Comparison of ENCODE assay signal across 8 mouse cellular contexts in the genomic region with DNA sequence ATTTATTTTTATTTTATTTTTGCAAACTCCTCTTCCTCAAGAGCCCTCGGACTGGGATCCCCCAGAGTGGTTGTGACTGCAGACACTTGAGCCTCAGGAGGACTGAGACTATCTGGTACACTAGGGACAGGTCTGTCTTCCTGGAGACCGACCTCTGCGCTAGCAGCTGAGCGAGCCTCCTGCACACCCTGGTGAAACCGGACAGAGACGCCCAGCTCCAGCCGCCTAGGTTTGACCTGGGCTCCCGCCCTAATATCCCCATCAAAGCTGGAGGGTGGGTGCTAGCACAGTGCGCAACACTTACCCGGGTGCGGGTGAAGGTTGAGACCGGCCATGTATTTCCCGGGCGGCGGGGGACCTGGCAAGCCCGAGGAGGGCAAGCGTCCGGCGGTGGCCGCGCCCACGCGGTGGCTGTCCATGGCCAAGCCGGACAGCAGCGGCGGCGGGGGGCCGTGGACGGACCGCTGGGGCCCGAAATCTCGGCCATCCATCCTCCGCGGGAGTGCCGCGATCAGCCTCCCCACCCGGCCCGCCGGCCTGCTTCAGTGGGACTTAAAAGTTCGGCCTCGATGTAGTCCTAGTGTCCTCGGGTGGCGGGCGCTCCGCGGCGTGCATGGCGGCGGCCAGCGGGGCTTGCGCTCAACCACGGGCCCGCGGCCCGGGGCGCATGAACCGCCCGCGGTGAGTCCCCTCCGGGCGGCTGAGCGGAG. TPM values are rescaled to one million over a fixed set of nuclear protein-coding genes. Genes with fewer than 3 reads are reported as not detected.
DNase-seq lines count a peak whose midpoint lies in the region; ATAC-seq and TF ChIP-seq lines count a peak whose summit lies in the region.

No protein-coding gene starts in this region.

- peak overlapping the region; percentile 100 for H3K27ac ChIP-seq in embryonic facial prominence, embryonic 12.5 days
- H3K27ac ChIP-seq in heart, embryonic 14.5 days (replicated peaks in 1 of 2; ENCODE audit: control insufficient read depth in 1 of 2, insufficient read depth in 1 of 2, low read depth in 2 of 2, low read length in 2 of 2), result peak overlapping the region; percentile 100
- H3K27ac ChIP-seq in kidney, embryonic 16.5 days (ENCODE audit: low read length), result peak overlapping the region; percentile 100
- H3K27ac ChIP-seq in stomach, embryonic 14.5 days (ENCODE audit: low read length), result peak overlapping the region; percentile 100

- peak overlapping the region; percentile 78 for H3K4me3 ChIP-seq in C2C12 (ENCODE audit: insufficient read depth, poor library complexity, severe bottlenecking)
- H3K4me3 ChIP-seq in embryonic facial prominence, embryonic 12.5 days, result peak overlapping the region; percentile 97
- H3K4me3 ChIP-seq in heart, embryonic 14.5 days (ENCODE audit: control insufficient read depth in 1 of 2, insufficient read depth in 1 of 2, low read depth in 1 of 2, low read length in 2 of 2), result peak overlapping the region; percentile 89 to 90
- peak overlapping the region; percentile 74 for H3K4me3 ChIP-seq in kidney, embryonic 16.5 days (ENCODE audit: low read length)
- peak overlapping the region; percentile 99 for H3K4me3 ChIP-seq in stomach, embryonic 14.5 days (ENCODE audit: low read depth, low read length)

- under 1% methylated on average over 62 of the region's 62 CpGs for WGBS in embryonic facial prominence, embryonic 12.5 days
- under 1% methylated on average over 62 of the region's 62 CpGs for WGBS in heart, embryonic 14.5 days
- WGBS in kidney, embryonic 16.5 days, result under 1% methylated on average over 57 of the region's 62 CpGs
- WGBS in stomach, embryonic 14.5 days, result under 1% methylated on average over 62 of the region's 62 CpGs

- no peaks in the 10 kb centered on the region for H3K9me3 ChIP-seq in embryonic facial prominence, embryonic 12.5 days
- H3K9me3 ChIP-seq in heart, embryonic 14.5 days (ENCODE audit: control insufficient read depth, low read length), result no peaks in the 10 kb centered on the region
- H3K9me3 ChIP-seq in kidney, embryonic 16.5 days (ENCODE audit: low read length), result no peaks in the 10 kb centered on the region
- H3K9me3 ChIP-seq in stomach, embryonic 14.5 days (ENCODE audit: control insufficient read depth, low read depth, low read length), result no peaks in the 10 kb centered on the region

- H3K27me3 ChIP-seq in C2C12 (ENCODE audit: control insufficient read depth, insufficient read depth, insufficient read length), result no peaks in the 10 kb centered on the region
- no peaks in the 10 kb centered on the region for H3K27me3 ChIP-seq in embryonic facial prominence, embryonic 12.5 days
- H3K27me3 ChIP-seq in heart, embryonic 14.5 days (ENCODE audit: control insufficient read depth, insufficient read depth, low read length), result no peaks in the 10 kb centered on the region
- H3K27me3 ChIP-seq in kidney, embryonic 16.5 days (ENCODE audit: insufficient read depth, low read length), result no peaks in the 10 kb centered on the region
- H3K27me3 ChIP-seq in stomach, embryonic 14.5 days (ENCODE audit: control insufficient read depth, insufficient read depth, low read length), result no peaks in the 10 kb centered on the region

- peaks cover 35% of the 10 kb centered on the region for H3K4me1 ChIP-seq in embryonic facial prominence, embryonic 12.5 days
- peaks cover 25 to 34% of the 10 kb centered on the region in 2 experiments for H3K4me1 ChIP-seq in heart, embryonic 14.5 days (ENCODE audit: control insufficient read depth in 2 of 2, insufficient read depth in 2 of 2, low read length in 2 of 2)
- peaks cover 29% of the 10 kb centered on the region for H3K4me1 ChIP-seq in kidney, embryonic 16.5 days (ENCODE audit: insufficient read depth, low read length)
- peaks cover 29% of the 10 kb centered on the region for H3K4me1 ChIP-seq in stomach, embryonic 14.5 days (ENCODE audit: control insufficient read depth, insufficient read depth, low read length)

- peak overlapping the region; percentile 97 for H3K4me2 ChIP-seq in embryonic facial prominence, embryonic 12.5 days (replicated peaks)
- H3K4me2 ChIP-seq in heart, embryonic 14.5 days (ENCODE audit: low read length), result peak overlapping the region; percentile 73
- peak overlapping the region; percentile 94 for H3K4me2 ChIP-seq in kidney, embryonic 16.5 days (replicated peaks; ENCODE audit: low read depth, low read length)
- H3K4me2 ChIP-seq in stomach, embryonic 14.5 days (replicated peaks; ENCODE audit: low read depth, low read length), result peak overlapping the region; percentile 86

- peaks cover 18% of the 10 kb centered on the region for H3K36me3 ChIP-seq in C2C12 (ENCODE audit: control insufficient read depth, insufficient read depth)
- H3K36me3 ChIP-seq in embryonic facial prominence, embryonic 12.5 days, result peaks cover 14% of the 10 kb centered on the region; the same call in 1 of the 2 replicates
- peaks cover 18% of the 10 kb centered on the region; the same call in 1 of the 2 replicates for H3K36me3 ChIP-seq in heart, embryonic 14.5 days (ENCODE audit: control insufficient read depth, insufficient read depth, low read length)
- 0 out of 2 replicates have a peak, but pooled peaks cover 4% of the 10 kb centered on the region for H3K36me3 ChIP-seq in kidney, embryonic 16.5 days (ENCODE audit: insufficient read depth, low read length)
- no peaks in the 10 kb centered on the region; the same call in 1 of the 2 replicates for H3K36me3 ChIP-seq in stomach, embryonic 14.5 days (ENCODE audit: control insufficient read depth, insufficient read depth, low read length)

- peaks cover 97% of the 10 kb centered on the region for H3K79me2 ChIP-seq in C2C12 (ENCODE audit: control insufficient read depth, insufficient read depth)

- peak; percentile 46 for DNase-seq in MN1 (ENCODE audit: low spot score)
- DNase-seq in lung, postnatal 36 days, result peak; percentile 55
- DNase-seq in natural killer cell, adult 2 months (ENCODE audit: low spot score in 2 of 2), result no peak

- peak overlapping the region; percentile 90 for H3ac ChIP-seq in C2C12 (ENCODE audit: control insufficient read depth, insufficient read length, low read depth)

- peaks cover 88% of the 10 kb centered on the region for H3K79me3 ChIP-seq in C2C12 (ENCODE audit: low read depth)

- no peak for TF ChIP-seq CTCF in C2C12 (IDR thresholded peaks at IDR 0.05; ENCODE audit: control insufficient read depth, insufficient read depth, insufficient read length)

- no peak for ATAC-seq in embryonic facial prominence, embryonic 12.5 days (ENCODE audit: insufficient number of reproducible peaks, insufficient read depth, low FRiP score, low TSS enrichment)
- ATAC-seq in heart, embryonic 14.5 days (ENCODE audit: insufficient number of reproducible peaks, insufficient read depth, low FRiP score, low read depth), result no peak
- ATAC-seq in kidney, embryonic 16.5 days (ENCODE audit: low FRiP score, low TSS enrichment), result no peak
- ATAC-seq in stomach, embryonic 14.5 days (ENCODE audit: insufficient number of reproducible peaks, insufficient read depth, low FRiP score, low read depth), result no peak

- H3K9ac ChIP-seq in embryonic facial prominence, embryonic 12.5 days, result peak overlapping the region; percentile 100
- H3K9ac ChIP-seq in heart, embryonic 14.5 days (ENCODE audit: low read length), result peak overlapping the region; percentile 100
- H3K9ac ChIP-seq in kidney, embryonic 16.5 days (replicated peaks; ENCODE audit: low read length), result peak overlapping the region; percentile 91
- H3K9ac ChIP-seq in stomach, embryonic 14.5 days (replicated peaks; ENCODE audit: low read depth, low read length), result peak overlapping the region; percentile 100

TF ChIP-seq in C2C12, 6 proteins besides CTCF, POLR2A, EP300 and RAD21:
- TF ChIP-seq MYOD1 (IDR thresholded peaks at IDR 0.05; ENCODE audit: control insufficient read depth, insufficient read length, low read depth) (no peak), CEBPB (IDR thresholded peaks at IDR 0.05; ENCODE audit: low read depth) (no peak), MAX (IDR thresholded peaks at IDR 0.05) (no peak), USF1 (IDR thresholded peaks at IDR 0.05; ENCODE audit: low read depth) (no peak), MYOG (IDR thresholded peaks at IDR 0.05; ENCODE audit: control insufficient read depth, extremely low read depth, insufficient read length) (no peak), FOSL1 (IDR thresholded peaks at IDR 0.05; ENCODE audit: insufficient read depth, low read length, poor library complexity, severe bottlenecking) (no peak)
TF ChIP-seq in C2C12: peak in this region for 0.

RNA-seq across cellular contexts. Expression of a gene that starts 2.6 kb away (rescaled TPM):
- polyA plus RNA-seq in C2C12 (2012; fragmentation: generic; extraction: Trizol), result 44.3 TPM
- 61.0 and 65.5 TPM in 2 replicates for polyA plus RNA-seq in embryonic facial prominence, embryonic 12.5 days (2016; fragmentation: Nextera tagmentation; extraction: Ambion mirVana)
- 28.1 and 31.0 TPM in 2 replicates for polyA plus RNA-seq in heart, embryonic 14.5 days (2014; fragmentation: Nextera tagmentation; extraction: Ambion mirVana)
- 18.2 and 20.6 TPM in 2 replicates for polyA plus RNA-seq in kidney, embryonic 16.5 days (2015; fragmentation: Nextera tagmentation; extraction: Ambion mirVana)
- polyA plus RNA-seq in stomach, embryonic 14.5 days (2014; fragmentation: Nextera tagmentation; extraction: Ambion mirVana), result 36.0 and 41.2 TPM in 2 replicates

Comparison
In these comparisons a context has a peak if more than half of its experiments do, and no peak if none do; other contexts are left out.
1. DNase-seq: peak in MN1 (single experiment) and lung, postnatal 36 days (single experiment); none in natural killer cell, adult 2 months (0 of 2).
2. Peak in every context shown above with its lines, with median percentiles within 50 percentile points of each other: H3K4me3 ChIP-seq, H3K27ac ChIP-seq, H3K4me2 ChIP-seq and H3K9ac ChIP-seq.